Mouse (Mus musculus) midbrain, embryonic 12.5 days (tissue): ENCODE data around the gene Dennd4a. TPM values are rescaled to one million over a fixed set of nuclear protein-coding genes. Genes with fewer than 3 reads are reported as not detected.
A peak's percentile ranks its signal among the peaks of the same experiment; 100 is the strongest.

Experiments
- ATAC-seq: fragments of 200-750 bp; cut with Nextera tagmentation; 2 replicates; pipeline ENCODE4 v1.8.0; 2017; ENCODE audit warnings: low read depth, moderate TSS enrichment, moderate library complexity; ENCODE audit not compliant: low FRiP score
- H3K27ac ChIP-seq: fragments of 300-500 bp; sonication (generic); replicated peaks from 2 replicates; pipeline ENCODE4 v1.5.1; 2016; ENCODE audit warnings: mild to moderate bottlenecking
- H3K27me3 ChIP-seq: fragments of 300-500 bp; sonication (generic); 2 replicates; pipeline ENCODE4 v1.6.1; 2016; ENCODE audit warnings: mild to moderate bottlenecking
- H3K36me3 ChIP-seq: fragments of 300-500 bp; sonication (generic); 2 replicates; pipeline ENCODE4 v1.6.1; 2016
- H3K4me1 ChIP-seq: fragments of 300-500 bp; sonication (generic); 2 replicates; pipeline ENCODE4 v1.6.1; 2016
- H3K4me2 ChIP-seq: fragments of 300-500 bp; sonication (generic); replicated peaks from 2 replicates; pipeline ENCODE4 v1.6.1; 2016; ENCODE audit warnings: mild to moderate bottlenecking, moderate library complexity
- H3K4me3 ChIP-seq: fragments of 300-500 bp; sonication (generic); 2 replicates; pipeline ENCODE4 v1.5.1; 2016; ENCODE audit warnings: mild to moderate bottlenecking
- H3K9ac ChIP-seq: fragments of 300-500 bp; sonication (generic); replicated peaks from 2 replicates; pipeline ENCODE4 v1.6.1; 2016; ENCODE audit warnings: mild to moderate bottlenecking, moderate library complexity
- H3K9me3 ChIP-seq: fragments of 300-500 bp; sonication (generic); 2 replicates; pipeline ENCODE4 v1.6.1; 2016; ENCODE audit warnings: mild to moderate bottlenecking
- WGBS: fragments of 180-500 bp; shearing (Covaris S2); methylation state at CpG from one replicate; pipeline ENCODE4 v1.1.7; 2016; 5-methylcytosine and 5-hydroxymethylcytosine counted together
- polyA plus RNA-seq: library from polyadenylated mRNA; unstranded; fragments of >200 nt; fragmentation: Nextera tagmentation; extraction: Ambion mirVana; gene quantifications from 2 replicates; pipeline ENCODE4 v1.2.1, GENCODE M21; 2016

Gene Dennd4a
- polyA plus RNA-seq, 1 experiment from 2014 or later, result 12.3 TPM

DNA sequence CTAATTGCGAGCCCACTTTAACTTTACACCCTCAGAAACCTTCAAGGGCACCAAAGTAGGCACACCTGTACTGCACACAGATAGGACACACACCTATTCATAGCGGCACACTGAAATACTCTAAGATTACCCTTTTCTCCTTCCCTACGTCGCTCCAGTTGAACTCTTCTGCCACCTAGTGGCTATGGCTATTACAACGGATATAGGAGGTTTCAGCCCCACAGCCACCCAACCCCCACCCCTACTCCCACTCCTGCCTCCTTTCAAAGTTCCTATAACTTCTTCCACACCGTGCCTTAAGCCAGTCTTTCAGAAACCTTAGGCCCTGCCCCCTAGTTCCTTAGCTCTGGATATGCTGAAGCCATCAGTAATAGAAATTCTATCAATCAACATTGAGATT is 125.4 kb downstream of the Dennd4a start:
- no peak for ATAC-seq
- no peak overlapping the region for H3K27ac ChIP-seq
- no peak overlapping the region for H3K4me2 ChIP-seq
- no peaks in the 10 kb centered on the region; the same call in 1 of the 2 replicates for H3K27me3 ChIP-seq
- peaks cover 3% of the 10 kb centered on the region; the same call in 1 of the 2 replicates for H3K4me1 ChIP-seq
- 7% methylated on average over 6 of the region's 6 CpGs for WGBS
- no peaks in the 10 kb centered on the region for H3K9me3 ChIP-seq
- no peak overlapping the region for H3K4me3 ChIP-seq
- no peaks in the 10 kb centered on the region for H3K36me3 ChIP-seq
- no peak overlapping the region for H3K9ac ChIP-seq

DNA sequence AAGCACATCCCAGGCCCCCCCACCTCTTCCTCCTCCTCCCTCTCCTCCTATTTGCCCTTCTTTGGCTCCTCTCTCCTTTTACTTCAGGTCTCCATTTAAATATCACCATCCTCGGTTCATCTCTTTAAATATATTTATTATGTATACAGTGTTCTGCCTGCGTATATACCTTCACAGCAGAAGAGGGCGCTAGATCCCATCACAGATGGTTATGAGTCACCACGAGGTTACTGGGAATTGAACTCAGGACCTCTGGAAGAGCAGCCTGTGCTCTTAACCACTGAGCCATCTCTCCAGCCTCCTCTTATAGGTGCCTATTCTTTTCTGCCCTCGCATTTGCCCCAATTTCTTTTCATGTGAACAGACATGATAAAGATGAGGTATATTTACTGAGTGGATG is 126.4 kb downstream of the Dennd4a start:
- 68% methylated on average over 5 of the region's 5 CpGs for whole genome bisulfite sequencing
- no peak for ATAC-seq
- Histone ChIP-seq H3K4me1 (peaks cover 3% of the 10 kb centered on the region; the same call in 1 of the 2 replicates), H3K4me2 (no peak overlapping the region), H3K36me3 (no peaks in the 10 kb centered on the region), H3K27me3 (peaks cover 5% of the 10 kb centered on the region; the same call in 1 of the 2 replicates), H3K4me3 (no peak overlapping the region), H3K27ac (no peak overlapping the region), H3K9me3 (no peaks in the 10 kb centered on the region), H3K9ac (no peak overlapping the region)

DNA sequence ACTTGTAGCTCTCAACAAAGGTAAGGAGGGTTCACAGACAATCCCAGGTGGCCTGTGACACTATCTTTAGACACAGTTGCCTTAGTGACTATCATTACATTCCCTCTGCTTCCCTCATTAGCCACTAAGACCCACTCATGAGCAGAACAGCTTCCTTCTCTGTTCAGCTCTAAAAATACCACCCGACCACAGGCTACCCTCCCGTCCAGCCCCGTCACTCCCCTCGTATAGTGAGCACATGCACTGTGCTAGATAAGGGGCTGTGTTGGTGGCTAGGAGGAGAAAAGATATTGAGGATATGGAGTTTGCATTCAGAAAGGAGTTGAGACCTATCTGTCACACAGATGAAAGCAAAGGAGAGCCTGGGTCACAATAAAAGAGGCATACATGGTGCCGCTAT is 127.4 kb downstream of the Dennd4a start:
- no peak overlapping the region for H3K4me2 ChIP-seq
- no peak overlapping the region for H3K9ac ChIP-seq
- WGBS, result 84% methylated on average over 5 of the region's 5 CpGs
- H3K27me3 ChIP-seq, result 0 out of 2 replicates have a peak, but pooled peaks cover 6% of the 10 kb centered on the region
- H3K36me3 ChIP-seq, result no peaks in the 10 kb centered on the region
- H3K4me3 ChIP-seq, result no peak overlapping the region
- ATAC-seq, result no peak
- no peaks in the 10 kb centered on the region for H3K9me3 ChIP-seq
- H3K27ac ChIP-seq, result no peak overlapping the region
- H3K4me1 ChIP-seq, result peaks cover 3% of the 10 kb centered on the region; the same call in 1 of the 2 replicates

DNA sequence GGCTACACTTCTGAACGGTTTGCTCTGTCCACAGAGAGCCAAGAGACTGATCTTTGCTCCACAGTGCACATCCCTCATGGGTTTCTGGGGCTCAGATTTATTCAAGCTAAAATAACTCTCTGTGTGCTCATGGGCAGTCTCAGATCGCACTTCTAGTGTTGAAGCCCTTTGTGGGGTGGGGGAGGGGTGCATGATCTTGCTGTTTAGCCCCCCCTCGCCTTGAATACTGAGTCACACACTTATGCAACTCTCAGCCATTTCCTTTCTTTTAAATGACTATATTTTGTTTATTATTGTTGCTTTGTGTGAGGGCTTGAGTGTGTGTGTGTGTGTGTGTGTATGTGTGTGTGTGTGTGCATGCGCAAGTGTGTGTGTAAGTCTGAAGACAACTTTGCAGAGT is 128.1 kb downstream of the Dennd4a start:
- Histone ChIP-seq H3K9ac (no peak overlapping the region), H3K9me3 (no peaks in the 10 kb centered on the region), H3K27me3 (peaks cover 9% of the 10 kb centered on the region; the same call in 1 of the 2 replicates), H3K36me3 (no peaks in the 10 kb centered on the region), H3K4me2 (no peak overlapping the region), H3K4me3 (no peak overlapping the region), H3K4me1 (peaks cover 3% of the 10 kb centered on the region; the same call in 1 of the 2 replicates), H3K27ac (no peak overlapping the region)
- no peak for ATAC-seq
- 55% methylated on average over 4 of the region's 4 CpGs for WGBS

DNA sequence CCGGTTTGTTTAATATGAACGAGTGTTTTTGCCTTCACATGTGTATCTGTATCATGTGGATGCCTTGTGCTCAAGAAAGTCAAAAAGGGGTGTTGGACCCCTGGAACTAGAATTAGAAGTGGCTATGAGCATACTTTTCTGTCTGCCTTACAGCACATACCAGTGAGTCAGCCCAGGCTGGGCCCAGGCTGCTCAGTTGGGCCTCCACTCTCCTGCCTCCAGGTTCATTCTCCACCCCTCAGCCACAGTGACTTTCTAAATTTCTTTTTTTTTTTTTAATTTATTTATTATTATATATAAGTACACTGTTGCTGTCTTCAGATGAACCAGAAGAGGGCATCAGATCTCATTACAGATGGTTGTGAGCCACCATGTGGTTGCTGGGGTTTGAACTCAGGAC is 128.7 kb downstream of the Dennd4a start:
- H3K4me1 ChIP-seq, result no peaks in the 10 kb centered on the region

DNA sequence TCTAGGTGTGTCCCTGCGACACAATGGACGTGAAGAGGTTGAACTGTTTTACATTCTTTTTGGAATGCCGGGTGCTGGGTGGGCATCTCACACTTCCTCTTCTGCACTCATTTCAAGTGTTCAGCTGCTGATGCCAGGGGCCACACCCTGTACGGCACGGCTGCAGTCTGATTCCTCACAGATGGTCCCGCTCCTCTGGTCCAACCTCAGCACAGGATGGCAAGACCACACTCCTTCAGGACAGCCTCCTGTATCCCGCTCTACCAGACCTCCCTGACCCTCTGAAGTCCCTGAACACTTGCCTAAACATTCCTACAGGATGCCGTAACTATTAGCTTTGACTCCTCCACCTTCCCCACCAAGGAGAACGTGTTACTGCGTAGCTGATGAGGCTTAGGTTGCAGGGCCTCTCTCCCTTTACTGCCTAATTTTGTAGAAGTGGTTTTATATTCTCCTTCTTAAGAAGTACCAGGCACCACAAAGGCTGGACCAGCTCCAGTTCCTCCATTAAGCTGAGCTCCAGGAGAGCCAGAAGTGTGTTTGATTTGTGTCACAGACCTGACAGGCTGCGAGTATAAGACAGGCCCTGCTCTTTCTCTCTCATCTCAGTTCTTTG is 129.7 kb downstream of the Dennd4a start:
- no peak for ATAC-seq
- no peaks in the 10 kb centered on the region for H3K9me3 ChIP-seq
- WGBS, result 84% methylated on average over 11 of the region's 11 CpGs

More for the DNA sequence above, 128.7 kb downstream of the Dennd4a start:
- H3K4me3 ChIP-seq, result no peak overlapping the region
- H3K27me3 ChIP-seq, result peaks cover 13% of the 10 kb centered on the region; the same call in 1 of the 2 replicates
- no peak overlapping the region for H3K9ac ChIP-seq
- whole genome bisulfite sequencing, result 85% methylated on average over 2 of the region's 2 CpGs
- no peaks in the 10 kb centered on the region for H3K36me3 ChIP-seq
- H3K9me3 ChIP-seq, result no peaks in the 10 kb centered on the region
- ATAC-seq, result no peak
- H3K4me2 ChIP-seq, result no peak overlapping the region
- H3K27ac ChIP-seq, result no peak overlapping the region

DNA sequence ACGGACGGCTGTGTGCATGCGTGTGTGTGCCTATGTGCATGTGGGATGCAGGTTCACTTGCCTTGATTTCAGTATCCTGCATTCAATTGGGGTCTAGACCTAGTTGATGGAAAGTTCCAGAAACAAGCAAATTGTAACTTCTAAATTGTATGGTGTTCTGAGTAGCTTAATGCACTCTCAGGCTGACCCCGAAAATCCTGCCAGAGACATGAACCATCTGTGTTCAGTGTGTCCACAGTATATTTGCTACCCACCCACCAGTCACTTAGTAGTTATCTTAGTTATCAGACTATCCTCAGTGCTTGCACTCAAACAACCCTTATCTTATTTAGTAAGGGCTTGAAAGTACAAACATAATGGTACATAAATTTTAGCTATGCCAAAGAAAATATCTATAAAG is 130.5 kb downstream of the Dennd4a start:
- H3K27me3 ChIP-seq, result peaks cover 13% of the 10 kb centered on the region; the same call in 1 of the 2 replicates
- no peak overlapping the region for H3K4me3 ChIP-seq
- 90% methylated on average over 4 of the region's 4 CpGs for WGBS
- H3K36me3 ChIP-seq, result no peaks in the 10 kb centered on the region
- no peaks in the 10 kb centered on the region for H3K9me3 ChIP-seq
- no peak overlapping the region for H3K9ac ChIP-seq
- no peaks in the 10 kb centered on the region for H3K4me1 ChIP-seq
- H3K27ac ChIP-seq, result no peak overlapping the region
- no peak for ATAC-seq
- H3K4me2 ChIP-seq, result no peak overlapping the region

More for the DNA sequence above, 129.7 kb downstream of the Dennd4a start:
- no peak overlapping the region for H3K4me3 ChIP-seq
- no peak overlapping the region for H3K9ac ChIP-seq
- H3K36me3 ChIP-seq, result no peaks in the 10 kb centered on the region
- H3K4me2 ChIP-seq, result no peak overlapping the region
- H3K27me3 ChIP-seq, result peaks cover 13% of the 10 kb centered on the region; the same call in 1 of the 2 replicates
- no peak overlapping the region for H3K27ac ChIP-seq
- no peaks in the 10 kb centered on the region for H3K4me1 ChIP-seq

DNA sequence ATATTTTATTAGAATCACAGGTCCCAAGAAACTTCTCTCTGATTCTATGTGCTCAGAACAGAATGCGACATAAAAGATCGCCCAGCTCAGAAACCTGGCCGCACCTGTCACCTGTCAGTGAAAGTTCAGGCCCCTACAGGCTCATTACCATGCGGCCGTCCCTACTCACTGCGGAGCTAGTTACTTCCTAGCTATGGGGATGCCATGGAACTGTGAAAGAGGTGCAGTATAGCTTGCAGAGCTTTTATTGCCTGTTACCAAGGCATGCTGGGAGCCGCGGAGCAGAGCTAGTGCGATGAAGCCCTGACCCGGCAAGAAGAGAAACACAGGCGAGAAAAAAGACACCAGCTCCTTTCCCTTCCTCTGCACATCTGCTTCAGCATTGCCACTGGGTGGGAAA is 132.9 kb downstream of the Dennd4a start:
- no peak overlapping the region for H3K27ac ChIP-seq
- 33% methylated on average over 11 of the region's 11 CpGs for WGBS
- H3K27me3 ChIP-seq, result peaks cover 18% of the 10 kb centered on the region; the same call in 1 of the 2 replicates
- H3K4me2 ChIP-seq, result 0 out of 2 replicates have a peak overlapping the region, but pooled peaks have one; percentile 7
- H3K36me3 ChIP-seq, result no peaks in the 10 kb centered on the region
- H3K4me3 ChIP-seq, result no peak overlapping the region
- H3K9me3 ChIP-seq, result no peaks in the 10 kb centered on the region
- no peak overlapping the region for H3K9ac ChIP-seq
- ATAC-seq, result no peak
- H3K4me1 ChIP-seq, result no peaks in the 10 kb centered on the region

DNA sequence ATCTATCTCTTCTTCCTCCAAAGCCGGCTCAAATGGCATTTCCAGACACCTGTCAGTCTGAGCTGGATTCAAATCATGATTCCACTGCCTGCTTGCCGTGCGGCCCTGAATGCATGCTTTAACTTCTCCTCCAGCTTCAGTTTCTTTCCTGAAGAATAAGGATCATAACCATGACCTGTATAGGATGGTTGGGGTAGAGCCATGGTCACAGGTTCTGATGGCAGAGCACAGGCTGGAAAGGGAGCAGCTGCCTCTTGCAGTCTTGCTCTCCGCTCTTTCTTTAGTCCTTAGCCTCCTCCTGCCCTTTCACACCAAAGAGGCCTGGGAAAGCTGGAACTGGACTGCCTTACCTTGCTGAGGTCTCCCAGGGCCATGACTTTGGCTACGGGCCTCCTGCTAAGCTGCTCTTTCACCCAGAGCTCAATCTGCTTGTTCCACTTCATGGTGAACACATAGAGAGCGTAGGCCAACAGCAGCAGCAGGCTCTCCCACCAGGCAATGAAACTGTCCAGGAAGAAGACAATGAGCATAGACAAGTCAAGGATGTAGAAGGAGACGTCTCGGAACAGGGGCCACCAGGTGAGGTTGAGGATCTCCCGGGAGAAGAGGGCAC is 136.4 kb downstream of the Dennd4a start:
- WGBS, result 85% methylated on average over 9 of the region's 9 CpGs
- H3K27me3 ChIP-seq, result peaks cover 33% of the 10 kb centered on the region

DNA sequence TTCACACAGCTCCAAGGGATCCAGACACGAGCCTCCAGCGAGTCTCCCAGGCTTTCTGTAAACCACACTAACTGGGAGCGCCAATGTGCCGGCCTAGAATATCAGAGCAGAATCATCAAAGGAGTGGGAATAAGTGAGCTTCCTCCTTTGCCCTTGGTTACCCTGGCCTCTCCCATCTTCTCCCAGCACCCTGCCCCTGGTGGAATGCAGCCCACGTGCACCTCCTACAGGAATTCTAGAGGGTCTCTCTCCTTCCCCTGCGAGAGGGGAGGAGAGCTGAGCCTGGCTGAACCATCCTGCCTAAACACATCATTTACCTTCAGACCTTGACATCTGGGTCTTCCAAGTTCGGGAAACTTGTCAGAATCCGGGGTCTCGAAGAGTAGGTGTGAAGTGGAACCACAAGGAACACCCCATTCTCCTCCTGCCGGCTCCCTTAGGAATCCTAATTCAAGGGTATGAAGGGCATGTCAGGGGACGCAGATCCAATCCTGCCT is 140.1 kb downstream of the Dennd4a start, which contains the start of gene Slc24a1:
Gene Slc24a1, minus strand, starts transcription at position 447 of the 497 bp plus-strand sequence.
- no peaks in the 10 kb centered on the region for H3K9me3 ChIP-seq
- no peak within 1 kb of the TSS for H3K9ac ChIP-seq
- H3K27me3 ChIP-seq, result peaks cover 28% of the 10 kb centered on the region
- ATAC-seq, result no peak
- 40% methylated on average over 11 of the region's 11 CpGs for WGBS
- no peak within 1 kb of the TSS for H3K4me3 ChIP-seq
- no peaks in the 10 kb centered on the region for H3K36me3 ChIP-seq
- no peak within 1 kb of the TSS for H3K27ac ChIP-seq
- H3K4me1 ChIP-seq, result no peaks in the 10 kb centered on the region
- no peak within 1 kb of the TSS for H3K4me2 ChIP-seq

More for the DNA sequence above, 136.4 kb downstream of the Dennd4a start:
- Histone ChIP-seq H3K4me1 (no peaks in the 10 kb centered on the region), H3K9ac (no peak overlapping the region), H3K27ac (no peak overlapping the region), H3K4me2 (no peak overlapping the region), H3K4me3 (no peak overlapping the region), H3K36me3 (no peaks in the 10 kb centered on the region), H3K9me3 (no peaks in the 10 kb centered on the region)
- ATAC-seq, result no peak

DNA sequence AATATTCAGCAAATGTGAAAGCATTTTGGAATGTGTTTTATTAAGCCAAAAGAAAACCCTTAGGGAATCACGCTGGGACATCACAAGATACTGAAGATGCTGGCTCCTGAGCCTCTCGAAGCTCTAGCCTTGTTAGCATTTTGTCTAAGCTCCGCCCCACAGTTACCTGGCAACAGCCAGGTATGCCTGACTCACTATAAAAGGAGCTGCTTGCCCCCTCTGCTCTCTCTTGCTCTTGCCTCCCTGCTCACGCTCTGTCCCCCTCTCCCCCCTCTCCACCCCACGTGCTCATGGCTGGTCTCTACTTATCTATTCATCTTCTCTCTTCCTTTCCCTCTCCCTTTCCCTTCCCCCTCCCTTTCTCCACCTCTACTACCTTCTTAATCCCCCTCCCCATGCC is 140.9 kb downstream of the Dennd4a start:
- Histone ChIP-seq H3K27me3 (peaks cover 28% of the 10 kb centered on the region), H3K36me3 (no peaks in the 10 kb centered on the region), H3K9me3 (no peaks in the 10 kb centered on the region), H3K4me2 (no peak overlapping the region), H3K27ac (no peak overlapping the region), H3K9ac (no peak overlapping the region), H3K4me3 (no peak overlapping the region), H3K4me1 (no peaks in the 10 kb centered on the region)
- 21% methylated on average over 5 of the region's 5 CpGs for WGBS
- ATAC-seq, result no peak

DNA sequence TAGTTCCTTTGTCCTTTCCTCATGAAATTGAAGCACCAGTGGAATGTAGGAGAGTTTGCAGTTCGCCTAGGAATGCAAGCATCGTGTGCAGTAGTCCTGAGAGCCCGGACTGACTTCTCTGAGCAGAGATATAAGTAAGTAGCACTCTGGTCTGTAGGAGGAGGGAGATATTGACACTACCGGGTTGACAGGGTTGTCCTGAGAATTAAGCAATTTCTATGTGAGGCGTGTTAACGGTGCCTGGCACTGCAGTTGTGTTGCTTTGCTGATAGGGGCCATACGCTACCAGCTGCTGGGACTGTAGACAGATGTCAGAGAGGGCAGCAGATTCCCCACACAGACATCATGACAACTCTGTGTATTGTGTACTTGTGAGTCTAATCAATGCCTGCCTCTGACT is 142.1 kb downstream of the Dennd4a start:
- no peaks in the 10 kb centered on the region for H3K9me3 ChIP-seq
- 88% methylated on average over 7 of the region's 7 CpGs for WGBS
- H3K9ac ChIP-seq, result no peak overlapping the region
- H3K4me2 ChIP-seq, result no peak overlapping the region
- ATAC-seq, result no peak
- H3K27ac ChIP-seq, result no peak overlapping the region
- H3K4me3 ChIP-seq, result no peak overlapping the region
- peaks cover 27% of the 10 kb centered on the region for H3K27me3 ChIP-seq
- H3K4me1 ChIP-seq, result no peaks in the 10 kb centered on the region
- no peaks in the 10 kb centered on the region for H3K36me3 ChIP-seq
